Mouse (Mus musculus) ovary, postnatal 14 days (tissue): Measurements from ENCODE around the gene Phactr1.

Experiments used
- DNase-seq: peaks from one replicate; pipeline ENCODE4 v3.0.0; 2022; ENCODE audit warnings: low spot score

Gene Phactr1

DNA sequence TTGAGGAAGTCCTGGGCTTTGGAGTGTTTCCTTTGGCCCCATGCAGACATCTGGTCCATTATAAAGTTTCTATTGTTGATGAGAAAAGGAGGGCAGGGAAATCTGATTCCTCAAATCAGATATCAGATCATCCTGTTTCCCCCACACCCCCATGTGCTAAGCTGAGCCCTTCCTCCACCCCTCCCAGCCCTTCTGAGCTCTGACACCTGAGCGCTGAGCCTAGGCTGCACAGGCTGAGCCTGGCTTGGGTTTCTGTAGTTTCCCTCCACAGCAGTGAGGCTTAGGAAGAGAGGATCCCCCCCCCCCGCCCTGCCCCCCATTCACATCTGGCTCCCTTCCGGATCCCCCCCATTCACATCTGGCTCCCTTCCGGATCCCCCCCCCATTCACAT, 444.3 kb downstream of the Phactr1 start:
- no peak for DNase-seq

- DNase-seq: no peak
Measured at GRCm38 (mm10) chr13:43130161-43130560, 449.7 kb downstream of the Phactr1 start.

GRCm38 (mm10) chr13:43131741-43132191, 451.3 kb downstream of the Phactr1 start:
- peak; percentile 33 for DNase-seq

DNA sequence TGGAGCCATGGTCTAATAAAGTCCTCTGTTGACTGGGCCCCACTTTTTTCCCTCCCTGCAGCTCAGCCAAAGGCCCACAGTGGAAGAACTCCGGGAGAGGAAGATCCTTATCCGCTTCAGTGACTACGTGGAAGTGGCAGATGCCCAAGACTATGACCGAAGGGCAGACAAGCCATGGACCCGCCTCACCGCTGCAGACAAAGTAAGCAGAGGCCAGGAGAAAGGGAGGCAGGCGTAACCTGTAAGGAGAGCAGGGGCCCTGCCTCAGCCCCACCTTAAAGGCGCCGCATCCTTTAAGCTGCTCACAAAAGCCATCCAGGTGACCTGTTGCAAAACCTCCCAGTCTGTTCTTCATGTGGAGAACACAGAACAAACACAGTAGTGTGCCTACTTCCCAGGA, 452.4 kb downstream of the Phactr1 start:
- DNase-seq: no peak

GRCm38 (mm10) chr13:43133400-43133799, 453.0 kb downstream of the Phactr1 start:
- no peak for DNase-seq

DNA sequence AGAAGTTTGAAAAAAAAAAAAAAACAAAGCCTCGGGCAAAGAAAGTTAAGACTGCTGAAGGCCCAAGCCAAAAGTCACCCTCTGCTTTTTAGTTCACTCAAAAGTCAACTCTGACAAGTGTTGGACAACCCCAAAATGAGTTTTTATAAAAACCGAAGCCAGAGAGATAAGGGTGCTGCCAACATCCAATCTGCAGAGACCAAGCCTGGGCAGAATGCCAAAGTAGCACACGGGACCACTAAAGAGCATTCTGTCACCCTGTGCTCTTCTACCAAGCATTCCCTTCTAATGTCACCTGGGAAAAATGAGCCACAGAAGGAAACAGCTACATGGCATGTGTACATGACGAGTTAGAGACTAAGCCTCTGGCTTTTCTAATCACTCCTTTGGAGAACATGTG, 454.0 kb downstream of the Phactr1 start:
- no peak for DNase-seq

DNA sequence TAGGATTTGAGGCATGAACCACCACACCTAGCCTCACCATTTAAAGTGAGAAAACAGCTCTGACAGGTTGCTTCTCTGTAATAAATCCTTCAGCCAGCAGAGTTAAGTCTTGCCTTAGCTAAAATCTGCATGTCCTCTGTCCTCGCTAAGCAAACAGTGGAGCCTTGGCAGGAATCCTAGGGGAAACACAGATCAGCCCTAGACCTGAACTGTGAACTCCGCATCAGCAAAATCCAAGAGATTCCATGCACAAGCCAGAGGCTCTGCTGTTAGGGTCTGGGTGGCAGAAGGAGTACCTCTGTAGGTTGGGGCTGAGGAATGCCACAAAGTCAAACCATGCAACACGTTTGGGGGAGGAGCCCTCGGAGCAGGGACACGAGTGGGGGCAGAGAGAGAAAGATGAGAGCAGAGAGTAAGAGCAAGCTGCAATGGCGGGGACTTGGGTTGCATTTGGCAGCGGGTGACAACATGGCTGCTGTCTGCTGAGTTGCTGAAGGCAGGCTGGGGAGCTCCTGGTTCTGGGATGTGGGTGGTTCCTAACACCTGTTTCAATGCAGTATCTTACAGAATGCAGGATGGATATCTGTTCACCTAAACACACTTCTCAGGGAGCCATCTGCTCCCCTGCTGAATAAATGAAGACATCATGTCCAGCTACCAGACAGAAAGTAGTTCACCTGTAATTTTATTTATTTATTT, 464.4 kb downstream of the Phactr1 start:
- DNase-seq: no peak

DNA sequence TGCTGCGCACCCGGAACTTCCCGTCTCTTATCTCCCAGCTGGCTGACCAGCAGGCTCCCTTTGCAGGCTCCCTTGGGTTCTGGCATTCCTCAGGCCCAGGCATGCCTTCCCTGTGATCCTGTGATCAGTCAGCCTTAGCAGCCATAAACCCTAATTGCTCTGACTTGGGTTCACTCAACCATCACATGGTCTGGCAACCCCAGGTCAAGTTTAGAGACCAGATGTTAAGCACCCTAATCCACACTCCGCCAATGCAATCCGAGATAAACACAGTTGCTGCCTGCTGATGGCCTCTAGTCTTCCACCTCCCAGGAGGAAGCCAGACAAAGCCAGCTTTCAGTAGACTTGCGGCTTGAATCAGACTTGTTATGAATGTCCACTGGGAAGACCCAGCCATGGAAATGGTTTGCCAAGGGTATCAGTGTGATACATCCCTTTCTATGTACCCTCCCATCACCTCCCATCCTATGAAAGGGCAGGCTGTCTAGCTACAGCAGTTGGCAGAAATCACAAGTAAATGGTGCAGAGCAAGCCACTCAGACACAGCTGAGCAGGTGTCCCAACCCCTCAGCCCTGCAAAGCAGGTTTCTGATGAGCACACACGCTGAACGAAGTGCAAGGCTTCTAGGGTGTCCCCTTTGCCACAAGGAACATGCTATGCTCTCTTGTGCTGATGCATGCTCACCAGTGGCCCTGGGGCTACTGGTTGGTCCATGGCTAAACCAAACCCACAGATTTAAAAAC, 466.3 kb downstream of the Phactr1 start:
- no peak for DNase-seq

DNA sequence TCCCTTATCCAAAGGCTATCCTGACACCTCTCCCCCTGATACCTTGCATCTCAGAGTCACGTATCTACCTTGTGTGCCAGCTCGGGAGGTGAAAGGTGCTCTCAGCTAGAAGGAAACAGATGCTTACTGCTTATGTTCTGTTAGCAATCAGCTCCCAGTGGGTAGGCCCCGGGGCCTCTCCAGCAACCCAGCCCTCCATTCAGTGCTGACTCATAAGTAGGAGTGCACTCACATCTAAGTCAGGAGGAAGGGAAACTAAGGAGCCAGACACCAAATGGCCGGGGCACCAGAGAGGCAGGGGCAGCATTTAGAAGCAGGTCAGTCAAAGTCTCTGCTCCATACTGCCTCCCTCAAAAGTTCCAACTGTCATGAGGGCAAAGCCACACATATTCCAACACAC, 468.3 kb downstream of the Phactr1 start:
- no peak for DNase-seq

DNA sequence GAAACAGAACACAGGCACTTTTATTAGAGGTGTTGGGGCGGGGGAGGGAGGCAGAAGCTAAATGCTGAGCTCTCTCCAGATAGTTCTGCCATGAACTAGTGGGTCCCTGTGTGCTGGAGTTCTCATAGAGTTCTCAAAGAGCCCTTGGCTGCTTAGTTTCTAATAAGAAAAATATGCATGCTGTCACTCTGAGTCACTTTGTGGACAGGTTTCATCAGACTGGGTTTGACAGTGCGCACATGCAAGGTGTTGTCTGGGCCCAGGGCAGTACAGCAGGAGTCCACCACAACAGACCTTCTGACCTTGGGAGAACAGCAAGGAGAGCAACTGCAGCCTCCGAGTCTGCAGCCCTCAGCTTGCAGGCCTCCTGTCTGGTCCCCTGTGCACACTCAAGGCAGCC, 469.2 kb downstream of the Phactr1 start:
- DNase-seq: no peak

GRCm38 (mm10) chr13:43152005-43152520, 471.6 kb downstream of the Phactr1 start:
- no peak for DNase-seq

DNA sequence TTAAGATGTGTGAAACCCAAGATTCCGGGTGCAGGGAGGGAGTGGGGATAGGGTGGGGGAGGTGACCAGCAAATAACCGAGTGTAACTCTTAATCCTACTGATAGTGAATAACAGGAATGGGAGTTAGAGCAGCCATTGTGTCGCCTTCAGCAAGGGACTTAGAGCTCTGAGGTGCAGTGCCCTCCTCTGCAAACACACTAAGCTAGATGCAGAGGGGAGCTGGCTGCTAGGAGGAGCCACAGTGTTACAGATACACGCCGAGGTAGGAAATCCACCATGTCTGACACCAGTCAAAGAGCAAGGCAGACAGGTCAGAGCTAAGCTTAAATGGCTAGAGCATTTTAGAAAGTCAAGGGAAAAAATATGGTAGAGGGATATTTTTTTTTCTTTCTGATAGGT, 476.9 kb downstream of the Phactr1 start:
- no peak for DNase-seq

- DNase-seq: no peak
Measured at GRCm38 (mm10) chr13:43158281-43158680, 477.9 kb downstream of the Phactr1 start.

GRCm38 (mm10) chr13:43159429-43159828, 479.0 kb downstream of the Phactr1 start:
- no peak for DNase-seq

GRCm38 (mm10) chr13:43167721-43168120, 487.3 kb downstream of the Phactr1 start:
- DNase-seq: no peak

GRCm38 (mm10) chr13:43171020-43171710, 490.7 kb downstream of the Phactr1 start, which contains the start of gene Tbc1d7:
Gene Tbc1d7 (minus strand): TSS chr13:43171501.
- DNase-seq: peak; percentile 99

DNA sequence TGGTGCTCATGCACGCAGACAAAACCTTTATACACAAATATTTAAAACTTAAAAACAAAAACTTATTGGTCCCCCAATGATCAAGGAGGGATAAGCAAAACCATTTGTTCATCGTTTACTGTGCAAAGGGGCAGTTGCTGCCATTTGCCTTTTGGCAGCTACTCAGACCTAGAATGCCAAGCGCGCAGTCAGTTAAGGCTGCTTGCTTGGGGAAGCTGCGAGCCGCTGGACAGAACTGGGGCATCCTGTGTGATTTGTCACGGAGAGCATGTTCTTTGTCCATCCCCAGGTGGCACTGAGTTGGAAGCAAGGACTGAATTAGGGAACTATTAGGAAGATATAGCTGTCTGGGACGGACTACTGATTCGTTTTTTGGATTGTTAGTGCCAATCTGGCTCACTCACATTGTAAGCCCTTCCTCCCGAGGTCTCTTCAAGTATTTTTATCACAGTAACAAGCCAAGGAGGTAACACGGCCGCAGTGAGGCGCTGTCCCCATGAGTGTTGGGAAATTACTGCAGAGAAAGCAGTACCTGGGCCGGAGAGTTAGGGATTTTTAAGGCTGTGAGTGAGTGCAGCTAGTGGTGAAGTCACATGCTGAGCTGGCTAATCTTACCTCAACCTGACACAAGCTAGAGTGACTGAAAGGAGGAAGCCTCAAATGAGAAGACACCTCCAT, 491.8 kb downstream of the Phactr1 start:
- DNase-seq: no peak

GRCm38 (mm10) chr13:43173262-43173661, 492.8 kb downstream of the Phactr1 start:
- DNase-seq: peak; percentile 79

DNA sequence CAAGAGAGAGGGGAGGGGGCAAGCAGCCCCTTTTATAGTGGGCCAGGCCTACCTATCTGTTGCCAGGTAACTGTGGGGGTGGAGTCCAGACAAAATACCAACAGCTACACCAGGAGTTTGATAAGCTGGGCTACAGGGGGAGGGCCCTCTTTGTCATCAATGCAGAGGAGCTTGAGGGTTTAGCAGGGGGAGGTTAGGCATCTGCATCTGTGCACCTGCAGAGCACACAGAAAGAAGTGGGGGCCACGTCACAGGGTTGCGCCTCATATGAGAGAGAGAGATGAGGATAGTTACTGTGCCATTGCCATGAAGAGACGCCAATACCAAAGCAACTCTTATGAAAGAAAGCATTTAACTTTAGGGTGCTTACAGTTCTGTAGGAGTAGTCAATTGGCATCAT, 496.3 kb downstream of the Phactr1 start:
- no peak for DNase-seq

DNA sequence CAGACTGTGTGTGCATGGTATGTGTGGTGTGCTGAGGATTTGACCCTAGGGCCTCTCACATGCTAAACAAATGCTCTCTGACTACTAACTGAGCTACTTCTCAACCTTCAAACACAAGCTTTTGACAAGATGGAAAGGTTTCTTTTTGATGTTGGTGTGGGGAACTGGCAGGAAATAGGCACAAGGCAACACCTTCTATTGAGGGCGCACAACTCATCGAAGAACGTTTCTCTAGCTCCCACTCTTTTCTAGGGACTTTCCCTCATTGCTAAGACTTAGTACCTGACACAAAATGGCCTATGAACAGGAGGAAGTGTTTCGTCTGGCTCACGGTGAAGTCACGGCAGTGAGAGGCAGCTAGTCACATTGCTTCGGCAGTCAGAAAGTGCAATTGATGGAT, 496.9 kb downstream of the Phactr1 start:
- no peak for DNase-seq

DNA sequence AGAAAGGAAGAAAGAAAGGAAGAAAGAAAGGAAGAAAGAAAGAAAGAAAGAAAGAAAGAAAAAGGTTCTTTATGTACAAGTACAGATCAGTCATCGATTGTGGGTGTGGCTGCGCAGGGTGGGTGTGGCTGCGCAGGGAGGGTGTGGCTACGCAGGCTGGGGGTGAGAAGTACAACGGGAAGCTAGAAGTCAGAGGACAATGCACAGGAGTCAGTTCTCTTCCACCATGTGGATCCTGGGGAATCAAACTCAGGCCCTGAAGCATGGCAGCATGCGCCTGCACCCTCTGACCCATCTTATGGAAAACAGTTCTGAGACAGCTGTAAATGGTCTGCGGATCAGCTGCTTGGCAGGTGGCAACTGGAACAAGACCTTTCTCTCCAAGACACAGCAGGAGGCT, 500.7 kb downstream of the Phactr1 start:
- no peak for DNase-seq
